Mouse (Mus musculus) G1E (cell line): ENCODE data around the gene Crybb3.

Source experiments
- CTCF ChIP-seq: IDR thresholded peaks from 2 replicates; pipeline ENCODE4 v1.5.1; 2012; ENCODE audit warnings: low read depth, low read length, inconsistent platforms, mixed read lengths
- GATA1 ChIP-seq: IDR thresholded peaks from 2 replicates; pipeline ENCODE4 v1.6.1; 2012; ENCODE audit warnings: borderline replicate concordance, low read length, inconsistent platforms, mixed read lengths
- POLR2AphosphoS5 ChIP-seq: IDR thresholded peaks from 2 replicates; pipeline ENCODE4 v1.6.1; 2012; ENCODE audit warnings: low read depth, low read length, inconsistent platforms; ENCODE audit not compliant: insufficient replicate concordance
- TAL1 ChIP-seq: conservative IDR thresholded peaks from 2 replicates; pipeline ENCODE4 v1.6.1; 2012; ENCODE audit warnings: low read depth, low read length, inconsistent platforms, mixed read lengths

GRCm38 (mm10) chr5:113118695-113119094, 37.3 kb upstream of the Crybb3 start:
- TF ChIP-seq CTCF (no peak), POLR2AphosphoS5 (no peak), GATA1 (no peak), TAL1 (no peak)
